Comparison of ENCODE assay signal across 20 mouse cellular contexts in the genomic region with DNA sequence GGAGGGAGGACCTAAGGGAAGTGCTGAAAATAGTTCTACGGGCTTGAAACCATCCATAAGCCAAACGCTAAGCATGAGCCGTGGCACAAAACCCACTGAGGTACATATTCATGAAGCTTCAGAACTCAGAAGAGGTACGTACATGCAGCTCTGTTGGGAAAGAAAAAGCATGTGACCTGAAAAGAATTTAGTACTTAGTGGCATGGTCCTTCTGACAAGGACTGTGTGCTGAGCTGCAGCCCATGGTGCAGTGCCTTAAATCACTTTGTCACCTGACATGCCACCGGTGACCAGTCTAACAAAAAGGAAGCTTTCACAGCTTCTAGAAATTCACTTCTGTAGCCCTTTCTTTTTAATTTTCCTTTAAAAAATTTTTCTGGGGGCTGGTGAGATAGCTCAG. TPM values are rescaled to one million over a fixed set of nuclear protein-coding genes. Genes with fewer than 3 reads are reported as not detected.
A peak's percentile ranks its signal among the peaks of the same experiment; 100 is the strongest.
DNase-seq lines count a peak whose midpoint lies in the region; ATAC-seq and TF ChIP-seq lines count a peak whose summit lies in the region.
"Had no signal": no experiment of that assay in that cellular context is flagged by ENCODE, and none has a peak within 500 bp of the region (broad histone marks: within the 10 kb centered on the region; RNA-seq: fewer than 3 reads in every experiment).

No protein-coding gene starts in this region.

- H3K27ac ChIP-seq in gastrocnemius, adult 2 months = peak overlapping the region; percentile 44
- H3K27ac ChIP-seq in heart, embryonic 15.5 days = peak overlapping the region; percentile 41; the same call in 1 of the 2 replicates
- H3K27ac ChIP-seq in kidney, postnatal 0 days = 0 out of 2 replicates have a peak overlapping the region, but pooled peaks have one; percentile 28
- H3K27ac ChIP-seq: embryonic facial prominence, embryonic 12.5 days; forebrain, embryonic 15.5 days; hindbrain, embryonic 10.5 days; hindbrain, embryonic 14.5 days; intestine, embryonic 15.5 days had no signal

- WGBS in heart, embryonic 15.5 days = 56% methylated on average over 5 of the region's 5 CpGs
- WGBS in kidney, postnatal 0 days = 77% methylated on average over 5 of the region's 5 CpGs

- intact Hi-C loops in gastrocnemius, adult 2 months (cut with DNase I) = no loop called here
- intact Hi-C loops in gastrocnemius, postnatal 36 days (cut with DNase I) = no loop called here
- intact Hi-C loops in heart, postnatal 14 days (cut with DNase I) = no loop called here

- no peaks in the 10 kb centered on the region for H3K27me3 ChIP-seq in heart, embryonic 15.5 days
- no peaks in the 10 kb centered on the region for H3K27me3 ChIP-seq in kidney, postnatal 0 days (ENCODE audit: insufficient read depth, low read length)
- H3K27me3 ChIP-seq: embryonic facial prominence, embryonic 12.5 days; forebrain, embryonic 15.5 days; intestine, embryonic 15.5 days had no signal

- H3K36me3 ChIP-seq in heart, embryonic 15.5 days = no peaks in the 10 kb centered on the region
- H3K36me3 ChIP-seq in kidney, postnatal 0 days (ENCODE audit: insufficient read depth, low read length) = no peaks in the 10 kb centered on the region
- H3K36me3 ChIP-seq: embryonic facial prominence, embryonic 12.5 days; forebrain, embryonic 15.5 days; hindbrain, embryonic 10.5 days; intestine, embryonic 15.5 days had no signal

- no peak for DNase-seq in gastrocnemius, adult 2 months
- no peak for DNase-seq in gastrocnemius, postnatal 36 days
- no peak for DNase-seq in heart, postnatal 14 days
- DNase-seq in kidney, postnatal 0 days (ENCODE audit: low spot score) = no peak
- no peak for DNase-seq in kidney, adult 18-20 months
- DNase-seq in R1 (ENCODE audit: low read depth, low spot score) = peak; percentile 29
- no peak for DNase-seq in right cerebral cortex, adult 18-20 months
- DNase-seq: adrenal gland, postnatal 14 days; cerebellum, adult 11-12 months; cerebellum, adult 9-10 months; cerebellum, postnatal 25 days; gastrocnemius, postnatal 25 days; heart, adult 18-20 months had no signal

- no peak overlapping the region for H3K4me2 ChIP-seq in heart, embryonic 15.5 days
- no peak overlapping the region for H3K4me2 ChIP-seq in kidney, postnatal 0 days (ENCODE audit: low read length)
- H3K4me2 ChIP-seq: embryonic facial prominence, embryonic 12.5 days; forebrain, embryonic 15.5 days; hindbrain, embryonic 14.5 days; intestine, embryonic 15.5 days had no signal

- ATAC-seq in heart, embryonic 15.5 days (replicated peaks; ENCODE audit: insufficient number of reproducible peaks, insufficient read depth, low FRiP score, low read depth) = no peak
- no peak for ATAC-seq in kidney, postnatal 0 days (replicated peaks; ENCODE audit: low FRiP score, low read depth)
- ATAC-seq: activated CD4-positive, CD25-positive, alpha-beta regulatory T cell, adult 4 months; forebrain, embryonic 15.5 days; intestine, embryonic 15.5 days had no signal

- no peak overlapping the region for H3K4me3 ChIP-seq in gastrocnemius, adult 2 months
- H3K4me3 ChIP-seq in heart, embryonic 15.5 days = no peak overlapping the region
- H3K4me3 ChIP-seq in kidney, postnatal 0 days (replicated peaks; ENCODE audit: low read depth, low read length) = no peak overlapping the region
- H3K4me3 ChIP-seq: embryonic facial prominence, embryonic 12.5 days; forebrain, embryonic 15.5 days; hindbrain, embryonic 10.5 days; intestine, embryonic 15.5 days had no signal

- H3K9me3 ChIP-seq in heart, embryonic 15.5 days (replicated peaks) = no peaks in the 10 kb centered on the region
- H3K9me3 ChIP-seq in kidney, postnatal 0 days (replicated peaks; ENCODE audit: low read length) = no peaks in the 10 kb centered on the region
- H3K9me3 ChIP-seq: embryonic facial prominence, embryonic 12.5 days; forebrain, embryonic 15.5 days; hindbrain, embryonic 10.5 days; intestine, embryonic 15.5 days had no signal

- TF ChIP-seq CTCF in gastrocnemius, adult 2 months (IDR thresholded peaks at IDR 0.05) = no peak
- no peak for TF ChIP-seq CTCF in kidney, postnatal 0 days (IDR thresholded peaks at IDR 0.05; ENCODE audit: low read depth)

- H3K9ac ChIP-seq in heart, embryonic 15.5 days = no peak overlapping the region
- H3K9ac ChIP-seq in kidney, postnatal 0 days (ENCODE audit: low read depth, low read length) = no peak overlapping the region
- H3K9ac ChIP-seq: embryonic facial prominence, embryonic 12.5 days; forebrain, embryonic 15.5 days; hindbrain, embryonic 14.5 days; intestine, embryonic 15.5 days had no signal

- H3K4me1 ChIP-seq in heart, embryonic 15.5 days (replicated peaks) = peaks cover 37% of the 10 kb centered on the region
- H3K4me1 ChIP-seq in kidney, postnatal 0 days (replicated peaks; ENCODE audit: insufficient read depth, low read length) = 0 out of 2 replicates have a peak, but pooled peaks cover 6% of the 10 kb centered on the region

RNA-seq across cellular contexts. Expression of gene Tnrc6c, which starts 40.0 kb away (rescaled TPM):
- 10 to 100 TPM; 18.5 to 24.8 TPM for total RNA-seq in gastrocnemius, adult 2 months (2021)
- 10 to 100 TPM; 15.0 to 19.6 TPM for total RNA-seq in gastrocnemius, postnatal 36 days (2021)
- polyA plus RNA-seq in heart, embryonic 15.5 days (2015; fragmentation: Nextera tagmentation; extraction: Ambion mirVana) = 6.6 and 7.3 TPM in 2 replicates
- 10 to 100 TPM; 36.2 to 36.5 TPM for total RNA-seq in heart, postnatal 14 days (2021)
- polyA plus RNA-seq in kidney, postnatal 0 days (2015; fragmentation: Nextera tagmentation; extraction: Ambion mirVana) = 8.7 and 8.8 TPM in 2 replicates
